Mouse (Mus musculus) spleen, adult 2 months (tissue): ENCODE measurements around the gene Tiam1.

Experiments
- CTCF ChIP-seq: fragments of 200-500 bp; IDR thresholded peaks from 2 replicates; pipeline ENCODE4 v1.5.1; 2011; ENCODE audit warnings: mild to moderate bottlenecking, inconsistent platforms; ENCODE audit not compliant: insufficient read depth, insufficient read length, insufficient replicate concordance; ENCODE audit errors: extremely low read depth
- POLR2A ChIP-seq: fragments of 200-500 bp; IDR thresholded peaks from 2 replicates; pipeline ENCODE4 v1.6.1; 2011; ENCODE audit warnings: low read depth, low read length, inconsistent platforms

GRCm38 (mm10) chr16:89933976-89934375 lies 209.6 kb downstream of the Tiam1 start:
- TF ChIP-seq POLR2A (no peak), CTCF (no peak)
